Mouse (Mus musculus) lung, embryonic 15.5 days (tissue): ENCODE measurements around the gene 4932438A13Rik. TPM values are rescaled to one million over a fixed set of nuclear protein-coding genes. Genes with fewer than 3 reads are reported as not detected.
A peak's percentile ranks its signal among the peaks of the same experiment; 100 is the strongest.

ENCODE experiments used
- ATAC-seq: fragments of 200-750 bp; cut with Nextera tagmentation; 2 replicates; pipeline ENCODE4 v1.8.0; 2017; ENCODE audit warnings: moderate number of reproducible peaks, borderline replicate concordance; ENCODE audit not compliant: low FRiP score, low TSS enrichment; ENCODE audit errors: extremely low read depth
- H3K27ac ChIP-seq: fragments of 300-500 bp; sonication (generic); 2 replicates; pipeline ENCODE4 v1.5.1; 2015; ENCODE audit warnings: moderate library complexity, mild to moderate bottlenecking, inconsistent platforms
- H3K27me3 ChIP-seq: fragments of 300-500 bp; sonication (generic); 2 replicates; pipeline ENCODE4 v1.6.1; 2015; ENCODE audit warnings: inconsistent platforms
- H3K36me3 ChIP-seq: fragments of 300-500 bp; sonication (generic); 2 replicates; pipeline ENCODE4 v1.6.1; 2015; ENCODE audit warnings: inconsistent platforms
- H3K4me1 ChIP-seq: fragments of 300-500 bp; sonication (generic); 2 replicates; pipeline ENCODE4 v1.6.1; 2015; ENCODE audit warnings: inconsistent platforms
- H3K4me2 ChIP-seq: fragments of 300-500 bp; sonication (generic); 2 replicates; pipeline ENCODE4 v1.6.1; 2015; ENCODE audit warnings: inconsistent platforms, mild to moderate bottlenecking, moderate library complexity
- H3K4me3 ChIP-seq: fragments of 300-500 bp; sonication (generic); 2 replicates; pipeline ENCODE4 v1.5.1; 2015; ENCODE audit warnings: mild to moderate bottlenecking, inconsistent platforms
- H3K9ac ChIP-seq: fragments of 300-500 bp; sonication (generic); 2 replicates; pipeline ENCODE4 v1.6.1; 2015; ENCODE audit warnings: inconsistent platforms
- H3K9me3 ChIP-seq: fragments of 300-500 bp; sonication (generic); 2 replicates; pipeline ENCODE4 v1.6.1; 2016; ENCODE audit warnings: inconsistent platforms
- WGBS: fragments of 180-500 bp; shearing (Covaris S2); methylation state at CpG from one replicate; pipeline ENCODE4 v1.1.7; 2015; 5-methylcytosine and 5-hydroxymethylcytosine counted together
- polyA plus RNA-seq: library from polyadenylated mRNA; unstranded; fragments of >200 nt; fragmentation: Nextera tagmentation; extraction: Ambion mirVana; gene quantifications from 2 replicates; pipeline ENCODE4 v1.2.1, GENCODE M21; 2015

4932438A13Rik gene
- polyA plus RNA-seq = 40.9 and 48.7 TPM in 2 replicates

DNA sequence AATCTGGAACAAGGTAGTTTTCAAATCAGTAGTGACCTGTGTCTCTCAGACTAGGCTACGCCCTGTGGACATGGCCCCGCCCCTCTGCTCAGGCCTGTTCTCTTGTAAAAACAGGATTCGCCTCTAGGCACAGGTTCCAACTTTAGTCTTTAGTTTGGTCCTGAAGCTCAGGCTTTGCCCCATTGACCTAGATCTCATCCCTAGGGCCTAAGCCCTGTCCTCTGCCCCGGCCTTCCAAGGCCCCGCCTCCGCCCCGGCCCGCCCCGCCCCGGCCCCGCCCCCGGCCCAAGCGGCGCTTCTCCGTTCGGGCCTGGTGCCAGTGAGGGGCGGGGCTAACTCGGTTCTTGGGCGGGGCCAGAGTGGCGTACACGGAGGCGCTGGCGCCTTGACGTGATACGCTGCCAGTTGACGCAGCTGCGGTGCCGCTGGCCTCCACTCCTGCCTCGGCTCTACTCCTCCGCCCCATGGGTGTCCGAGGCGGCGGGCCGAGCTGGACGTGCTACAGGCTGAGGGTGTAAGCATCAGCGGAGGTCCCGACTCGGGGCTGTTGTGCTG, at the start of gene 4932438A13Rik:
Gene 4932438A13Rik (plus strand): TSS at position 384 of the 555 bp plus-strand sequence.
- Histone ChIP-seq H3K27ac (peak within 1 kb of the TSS; percentile 76; the same call in 1 of the 2 replicates), H3K9ac (peak within 1 kb of the TSS; percentile 83), H3K9me3 (no peaks in the 10 kb centered on the region), H3K27me3 (no peaks in the 10 kb centered on the region), H3K4me2 (peak within 1 kb of the TSS; percentile 63), H3K4me1 (peaks cover 5% of the 10 kb centered on the region), H3K36me3 (peaks cover 13% of the 10 kb centered on the region), H3K4me3 (peak within 1 kb of the TSS; percentile 92)
- under 1% methylated on average over 38 of the region's 38 CpGs for WGBS
- peak; percentile 99 for ATAC-seq

GRCm38 (mm10) chr3:36816633-36817032, 46.3 kb upstream of the 4932438A13Rik start:
- 79% methylated on average over 5 of the region's 5 CpGs for WGBS
- no peak overlapping the region for H3K9ac ChIP-seq
- ATAC-seq = no peak
- H3K27ac ChIP-seq = no peak overlapping the region
- no peaks in the 10 kb centered on the region for H3K4me1 ChIP-seq
- H3K4me3 ChIP-seq = no peak overlapping the region
- no peak overlapping the region for H3K4me2 ChIP-seq
- H3K36me3 ChIP-seq = no peaks in the 10 kb centered on the region
- H3K27me3 ChIP-seq = no peaks in the 10 kb centered on the region
- no peaks in the 10 kb centered on the region for H3K9me3 ChIP-seq

DNA sequence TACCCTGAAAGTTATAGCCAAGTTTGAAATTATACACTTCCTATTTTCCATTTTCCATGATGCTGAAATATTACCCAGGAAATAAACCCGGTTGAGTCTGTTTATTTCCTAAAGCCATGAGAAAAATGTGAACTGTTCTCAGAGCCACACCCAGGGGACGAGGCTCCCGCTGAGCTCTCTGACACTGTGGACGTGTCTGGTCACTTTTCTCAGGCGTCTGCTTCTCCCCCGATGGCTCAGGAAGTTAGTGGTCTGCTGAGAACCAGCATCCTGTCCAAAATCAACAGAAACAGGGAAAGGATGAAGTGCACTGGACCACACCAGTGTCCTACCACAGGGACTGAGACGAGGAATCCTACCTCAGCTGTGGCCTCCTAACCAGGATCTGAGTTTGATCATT, 43.5 kb upstream of the 4932438A13Rik start:
- Histone ChIP-seq H3K4me3 (no peak overlapping the region), H3K4me2 (no peak overlapping the region), H3K27me3 (no peaks in the 10 kb centered on the region), H3K9ac (no peak overlapping the region), H3K9me3 (no peaks in the 10 kb centered on the region), H3K27ac (no peak overlapping the region), H3K36me3 (no peaks in the 10 kb centered on the region), H3K4me1 (no peaks in the 10 kb centered on the region)
- ATAC-seq = no peak
- 37% methylated on average over 7 of the region's 7 CpGs for WGBS

- 80% methylated on average over 9 of the region's 9 CpGs for WGBS
Observed at GRCm38 (mm10) chr3:36821037-36821436, 41.9 kb upstream of the 4932438A13Rik start.

DNA sequence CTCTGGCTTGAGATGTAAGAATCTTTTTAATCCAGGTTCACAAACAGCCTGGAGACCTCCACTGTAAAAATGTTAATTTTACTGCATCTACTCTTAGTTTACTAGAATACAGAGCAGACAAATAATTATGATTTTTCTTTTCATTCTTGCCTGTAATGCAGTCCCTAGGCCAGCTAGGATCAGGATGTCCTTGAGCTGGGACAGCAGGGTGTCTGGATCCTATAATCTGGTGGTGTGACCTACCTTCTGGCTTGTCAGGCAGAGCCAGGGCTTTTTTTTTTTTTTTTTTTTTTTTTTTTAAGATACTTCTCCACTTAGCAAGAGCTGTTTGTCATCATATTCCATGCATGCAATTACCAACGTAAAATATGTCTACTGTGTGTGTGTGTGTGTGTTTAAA, 37.8 kb upstream of the 4932438A13Rik start:
- ATAC-seq = no peak
- Histone ChIP-seq H3K4me3 (no peak overlapping the region), H3K27ac (no peak overlapping the region), H3K4me1 (no peaks in the 10 kb centered on the region), H3K9me3 (no peaks in the 10 kb centered on the region), H3K27me3 (no peaks in the 10 kb centered on the region), H3K9ac (no peak overlapping the region), H3K4me2 (no peak overlapping the region), H3K36me3 (no peaks in the 10 kb centered on the region)
- 60% methylated on average over 1 of the region's 1 CpGs for WGBS

More at GRCm38 (mm10) chr3:36821037-36821436, 41.9 kb upstream of the 4932438A13Rik start:
- Histone ChIP-seq H3K36me3 (no peaks in the 10 kb centered on the region), H3K27ac (no peak overlapping the region), H3K27me3 (no peaks in the 10 kb centered on the region), H3K9me3 (no peaks in the 10 kb centered on the region), H3K4me1 (no peaks in the 10 kb centered on the region), H3K4me3 (no peak overlapping the region), H3K9ac (no peak overlapping the region), H3K4me2 (no peak overlapping the region)
- ATAC-seq = no peak

- no peak for ATAC-seq
- Histone ChIP-seq H3K36me3 (no peaks in the 10 kb centered on the region), H3K4me3 (no peak overlapping the region), H3K9me3 (no peaks in the 10 kb centered on the region), H3K4me1 (no peaks in the 10 kb centered on the region), H3K9ac (no peak overlapping the region), H3K27me3 (no peaks in the 10 kb centered on the region), H3K27ac (no peak overlapping the region), H3K4me2 (no peak overlapping the region)
- WGBS = 72% methylated on average over 4 of the region's 4 CpGs
Observed at GRCm38 (mm10) chr3:36825554-36825953, 37.4 kb upstream of the 4932438A13Rik start.

DNA sequence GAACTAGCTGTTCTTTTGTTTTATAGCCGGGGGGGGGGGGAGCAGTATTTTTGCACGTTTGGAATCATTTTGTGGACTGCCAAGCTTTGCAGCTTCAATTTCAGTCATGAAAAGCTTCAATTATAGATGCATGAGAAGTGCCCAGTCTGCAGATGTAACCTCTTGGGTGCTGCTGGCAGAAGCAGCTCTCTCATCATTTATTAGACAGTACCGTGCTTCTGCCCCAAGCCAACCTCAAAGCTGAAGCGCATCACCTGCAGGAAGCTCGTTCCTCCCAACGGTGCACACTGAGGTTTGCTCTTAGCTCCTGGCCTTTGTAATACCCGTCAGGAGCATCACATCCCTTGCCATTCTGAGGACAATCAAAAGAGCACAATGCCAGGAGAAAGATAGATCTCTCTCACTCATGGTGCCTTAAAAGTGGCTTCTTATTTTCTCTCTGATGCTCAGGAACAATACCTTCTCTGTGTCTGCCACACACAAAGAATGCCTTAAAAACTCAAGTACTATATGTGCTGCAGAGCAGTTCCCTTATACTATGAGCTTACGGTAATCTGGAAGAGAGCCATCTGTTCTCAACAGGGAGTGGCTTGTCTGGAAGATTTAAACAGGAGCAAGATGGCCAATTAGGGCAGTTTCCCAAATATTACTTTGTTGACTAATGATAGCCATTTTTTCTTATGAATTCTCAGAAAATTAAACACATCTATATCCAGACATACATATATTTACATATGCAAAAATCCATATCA, 35.5 kb upstream of the 4932438A13Rik start:
- WGBS = 55% methylated on average over 8 of the region's 8 CpGs
- Histone ChIP-seq H3K9ac (no peak overlapping the region), H3K4me3 (no peak overlapping the region), H3K4me2 (no peak overlapping the region), H3K9me3 (no peaks in the 10 kb centered on the region), H3K4me1 (no peaks in the 10 kb centered on the region), H3K27ac (no peak overlapping the region), H3K36me3 (no peaks in the 10 kb centered on the region), H3K27me3 (no peaks in the 10 kb centered on the region)
- no peak for ATAC-seq

DNA sequence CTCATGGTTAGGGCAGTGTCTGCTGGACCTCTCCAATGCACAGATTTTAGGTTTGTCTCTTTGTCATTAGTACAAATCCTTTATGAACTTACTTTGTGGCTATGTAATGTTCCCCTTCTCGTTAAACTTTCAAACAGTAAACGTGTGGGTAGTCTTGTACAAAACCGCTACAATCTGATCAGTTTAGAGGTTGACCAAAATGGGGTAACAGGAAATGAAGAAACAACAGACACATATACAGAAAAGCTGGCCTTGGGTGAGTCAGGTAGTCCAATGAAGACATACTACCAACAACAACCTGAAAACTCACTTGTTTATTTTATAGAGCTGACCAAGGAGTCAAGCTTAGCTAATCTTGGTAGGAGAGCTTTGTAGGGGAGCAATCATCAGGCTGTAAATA, 32.7 kb upstream of the 4932438A13Rik start:
- no peak overlapping the region for H3K4me3 ChIP-seq
- no peak overlapping the region for H3K4me2 ChIP-seq
- no peak overlapping the region for H3K27ac ChIP-seq
- H3K9ac ChIP-seq = no peak overlapping the region
- ATAC-seq = no peak
- 86% methylated on average over 3 of the region's 3 CpGs for WGBS
- H3K27me3 ChIP-seq = no peaks in the 10 kb centered on the region
- no peaks in the 10 kb centered on the region for H3K4me1 ChIP-seq
- no peaks in the 10 kb centered on the region for H3K9me3 ChIP-seq
- H3K36me3 ChIP-seq = no peaks in the 10 kb centered on the region

- Histone ChIP-seq H3K4me1 (no peaks in the 10 kb centered on the region), H3K4me2 (no peak overlapping the region), H3K9ac (no peak overlapping the region), H3K27ac (no peak overlapping the region), H3K9me3 (no peaks in the 10 kb centered on the region), H3K27me3 (no peaks in the 10 kb centered on the region), H3K4me3 (no peak overlapping the region), H3K36me3 (no peaks in the 10 kb centered on the region)
- 71% methylated on average over 4 of the region's 4 CpGs for WGBS
- no peak for ATAC-seq
Observed at GRCm38 (mm10) chr3:36834426-36834825, 28.5 kb upstream of the 4932438A13Rik start.

- Histone ChIP-seq H3K9me3 (no peaks in the 10 kb centered on the region), H3K9ac (no peak overlapping the region), H3K36me3 (no peaks in the 10 kb centered on the region), H3K4me3 (no peak overlapping the region), H3K27me3 (no peaks in the 10 kb centered on the region), H3K4me2 (no peak overlapping the region), H3K27ac (no peak overlapping the region), H3K4me1 (no peaks in the 10 kb centered on the region)
- 73% methylated on average over 2 of the region's 2 CpGs for WGBS
- ATAC-seq = no peak
Observed at GRCm38 (mm10) chr3:36834832-36835231, 28.1 kb upstream of the 4932438A13Rik start.

GRCm38 (mm10) chr3:36835525-36836203, 27.2 kb upstream of the 4932438A13Rik start:
- Histone ChIP-seq H3K4me3 (no peak overlapping the region), H3K27me3 (no peaks in the 10 kb centered on the region), H3K4me1 (no peaks in the 10 kb centered on the region), H3K9me3 (no peaks in the 10 kb centered on the region), H3K4me2 (peak overlapping the region; percentile 29; the same call in 1 of the 2 replicates), H3K9ac (no peak overlapping the region), H3K36me3 (no peaks in the 10 kb centered on the region), H3K27ac (no peak overlapping the region)
- 38% methylated on average over 18 of the region's 18 CpGs for WGBS
- no peak for ATAC-seq

DNA sequence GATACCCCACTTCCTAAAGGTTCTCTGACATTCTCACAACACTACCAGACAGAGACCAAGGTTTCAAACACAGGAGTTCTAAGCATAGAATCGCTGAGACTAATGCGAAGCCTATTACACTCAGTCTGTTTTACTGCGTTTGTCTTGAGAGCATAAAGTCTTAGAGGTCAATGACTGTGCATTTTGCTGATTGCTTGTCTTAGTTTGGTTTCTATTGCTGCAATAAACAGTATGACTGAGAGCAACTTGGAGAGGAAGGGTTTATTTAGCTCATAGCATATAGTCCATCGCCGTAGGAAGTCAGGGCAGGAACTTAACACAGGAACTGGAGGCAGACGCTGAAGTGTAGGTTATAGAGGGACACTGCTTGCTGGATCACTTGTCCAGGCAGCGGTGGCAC, 26.1 kb upstream of the 4932438A13Rik start:
- Histone ChIP-seq H3K27ac (no peak overlapping the region), H3K4me1 (no peaks in the 10 kb centered on the region), H3K9ac (no peak overlapping the region), H3K9me3 (no peaks in the 10 kb centered on the region), H3K27me3 (no peaks in the 10 kb centered on the region), H3K4me3 (no peak overlapping the region), H3K36me3 (no peaks in the 10 kb centered on the region), H3K4me2 (no peak overlapping the region)
- no peak for ATAC-seq
- WGBS = 78% methylated on average over 7 of the region's 7 CpGs
